Mouse (Mus musculus) heart, embryonic 16.5 days (tissue): ENCODE measurements around the gene Bola3. TPM values are rescaled to one million over a fixed set of nuclear protein-coding genes. Genes with fewer than 3 reads are reported as not detected.

Source experiments
- ATAC-seq: fragments of 200-750 bp; cut with Nextera tagmentation; replicated peaks from 2 replicates; pipeline ENCODE4 v1.8.0; 2017; ENCODE audit warnings: moderate number of reproducible peaks; ENCODE audit not compliant: insufficient read depth, low FRiP score; ENCODE audit errors: extremely low read depth
- H3K27ac ChIP-seq: fragments of 300-500 bp; sonication (generic); 2 replicates; pipeline ENCODE4 v1.5.1; 2014; ENCODE audit warnings: mild to moderate bottlenecking, low read length, control low read depth, moderate library complexity
- H3K27me3 ChIP-seq: fragments of 300-500 bp; sonication (generic); 2 replicates; pipeline ENCODE4 v1.6.1; 2014; ENCODE audit warnings: low read length, mixed read lengths; ENCODE audit not compliant: control insufficient read depth, insufficient read depth
- H3K36me3 ChIP-seq: fragments of 300-500 bp; sonication (generic); 2 replicates; pipeline ENCODE4 v1.6.1; 2014; ENCODE audit not compliant: control insufficient read depth, insufficient read depth
- H3K4me1 ChIP-seq: fragments of 300-500 bp; sonication (generic); 2 replicates; pipeline ENCODE4 v1.6.1; 2014; ENCODE audit warnings: low read length, mixed read lengths; ENCODE audit not compliant: control insufficient read depth, insufficient read depth
- H3K4me2 ChIP-seq: fragments of 300-500 bp; sonication (generic); 2 replicates; pipeline ENCODE4 v1.6.1; 2014; ENCODE audit warnings: low read depth, mild to moderate bottlenecking, control low read depth, low read length
- H3K4me3 ChIP-seq: fragments of 300-500 bp; sonication (generic); 2 replicates; pipeline ENCODE4 v1.5.1; 2014; ENCODE audit warnings: mild to moderate bottlenecking, control low read depth, low read length
- H3K9ac ChIP-seq: fragments of 300-500 bp; sonication (generic); 2 replicates; pipeline ENCODE4 v1.6.1; 2014; ENCODE audit warnings: low read length, control low read depth
- H3K9me3 ChIP-seq: fragments of 300-500 bp; sonication (generic); replicated peaks from 2 replicates; pipeline ENCODE4 v1.6.1; 2016; ENCODE audit warnings: low read length; ENCODE audit not compliant: control insufficient read depth
- WGBS: fragments of 180-500 bp; shearing (Covaris S2); extraction: QIAGEN DNeasy Blood & Tissue Kit; methylation state at CpG from one replicate; pipeline ENCODE4 v1.1.7; 2014; 5-methylcytosine and 5-hydroxymethylcytosine counted together
- polyA plus RNA-seq: library from polyadenylated mRNA; unstranded; fragments of >200 nt; fragmentation: Nextera tagmentation; extraction: Ambion mirVana; gene quantifications from 2 replicates; pipeline ENCODE4 v1.2.1, GENCODE M21; 2015

Gene Bola3
- polyA plus RNA-seq, 1 experiment from 2014 or later: 259 TPM

- Histone ChIP-seq H3K9me3 (no peaks in the 10 kb centered on the region), H3K36me3 (peaks cover 5% of the 10 kb centered on the region; the same call in 1 of the 2 replicates), H3K4me1 (peaks cover 8% of the 10 kb centered on the region)
These were observed 32.9 kb upstream of the Bola3 start for GRCm38 (mm10) chr6:83316022-83316421.

GRCm38 (mm10) chr6:83317108-83317741 is 31.7 kb upstream of the Bola3 start:
- H3K9ac ChIP-seq: peak overlapping the region; percentile 82
- no peaks in the 10 kb centered on the region for H3K27me3 ChIP-seq
- H3K9me3 ChIP-seq: no peaks in the 10 kb centered on the region
- WGBS: under 1% methylated on average over 52 of the region's 52 CpGs
- peak overlapping the region; percentile 97 for H3K4me2 ChIP-seq
- peak; percentile 98 for ATAC-seq
- peak overlapping the region; percentile 96 for H3K4me3 ChIP-seq
- no peaks in the 10 kb centered on the region for H3K36me3 ChIP-seq
- H3K4me1 ChIP-seq: peaks cover 8% of the 10 kb centered on the region
- H3K27ac ChIP-seq: peak overlapping the region; percentile 50

More at GRCm38 (mm10) chr6:83316022-83316421, 32.9 kb upstream of the Bola3 start:
- 21% methylated on average over 10 of the region's 10 CpGs for WGBS
- H3K4me3 ChIP-seq: peak overlapping the region; percentile 96; the same call in 1 of the 2 replicates
- H3K4me2 ChIP-seq: peak overlapping the region; percentile 97
- no peak overlapping the region for H3K27ac ChIP-seq
- no peaks in the 10 kb centered on the region for H3K27me3 ChIP-seq
- no peak for ATAC-seq
- H3K9ac ChIP-seq: no peak overlapping the region

GRCm38 (mm10) chr6:83321927-83322326 is 27.0 kb upstream of the Bola3 start:
- H3K4me1 ChIP-seq: peaks cover 11% of the 10 kb centered on the region
- H3K4me3 ChIP-seq: no peak overlapping the region
- H3K27ac ChIP-seq: no peak overlapping the region
- 57% methylated on average over 1 of the region's 1 CpGs for WGBS
- no peaks in the 10 kb centered on the region for H3K36me3 ChIP-seq
- ATAC-seq: no peak
- H3K27me3 ChIP-seq: no peaks in the 10 kb centered on the region
- no peak overlapping the region for H3K9ac ChIP-seq
- no peak overlapping the region for H3K4me2 ChIP-seq
- H3K9me3 ChIP-seq: no peaks in the 10 kb centered on the region

- no peak for ATAC-seq
- no peaks in the 10 kb centered on the region for H3K9me3 ChIP-seq
- no peaks in the 10 kb centered on the region for H3K36me3 ChIP-seq
- H3K4me1 ChIP-seq: peaks cover 13% of the 10 kb centered on the region
- no peak overlapping the region for H3K9ac ChIP-seq
- no peak overlapping the region for H3K4me2 ChIP-seq
- H3K27ac ChIP-seq: no peak overlapping the region
- H3K4me3 ChIP-seq: no peak overlapping the region
- H3K27me3 ChIP-seq: no peaks in the 10 kb centered on the region
- whole genome bisulfite sequencing: 59% methylated on average over 2 of the region's 2 CpGs
These were observed 26.2 kb upstream of the Bola3 start for GRCm38 (mm10) chr6:83322794-83323193.

GRCm38 (mm10) chr6:83323652-83324419 is 25.1 kb upstream of the Bola3 start:
- Histone ChIP-seq H3K4me2 (no peak overlapping the region), H3K27ac (no peak overlapping the region), H3K9me3 (no peaks in the 10 kb centered on the region), H3K9ac (no peak overlapping the region), H3K36me3 (no peaks in the 10 kb centered on the region), H3K4me1 (peaks cover 13% of the 10 kb centered on the region), H3K27me3 (no peaks in the 10 kb centered on the region), H3K4me3 (no peak overlapping the region)
- 65% methylated on average over 8 of the region's 8 CpGs for WGBS
- ATAC-seq: no peak

- peak within 1 kb of the TSS; percentile 94 for H3K27ac ChIP-seq
- peak; percentile 98 for ATAC-seq
- H3K36me3 ChIP-seq: peaks cover 11% of the 10 kb centered on the region
- WGBS: 1% methylated on average over 64 of the region's 65 CpGs
- H3K27me3 ChIP-seq: no peaks in the 10 kb centered on the region
- peak within 1 kb of the TSS; percentile 89 for H3K4me3 ChIP-seq
- H3K9ac ChIP-seq: peak within 1 kb of the TSS; percentile 93
- H3K9me3 ChIP-seq: no peaks in the 10 kb centered on the region
- H3K4me1 ChIP-seq: peaks cover 13% of the 10 kb centered on the region
- peak within 1 kb of the TSS; percentile 89 for H3K4me2 ChIP-seq
These were observed 23.2 kb upstream of the Bola3 start, which contains the start of the genes Mthfd2 and Mob1a for GRCm38 (mm10) chr6:83325525-83326393. Gene Mthfd2, minus strand, starts transcription at chr6:83325908. Gene Mob1a, plus strand, starts transcription at chr6:83326016.

GRCm38 (mm10) chr6:83326394-83326736 is 22.6 kb upstream of the Bola3 start:
- peak overlapping the region; percentile 89 for H3K4me2 ChIP-seq
- 6% methylated on average over 6 of the region's 6 CpGs for WGBS
- peaks cover 16% of the 10 kb centered on the region for H3K36me3 ChIP-seq
- H3K4me1 ChIP-seq: peaks cover 13% of the 10 kb centered on the region
- peak overlapping the region; percentile 89 for H3K4me3 ChIP-seq
- no peaks in the 10 kb centered on the region for H3K27me3 ChIP-seq
- H3K27ac ChIP-seq: peak overlapping the region; percentile 94
- ATAC-seq: peak; percentile 38; the same call in 1 of the 2 replicates
- H3K9me3 ChIP-seq: no peaks in the 10 kb centered on the region
- H3K9ac ChIP-seq: peak overlapping the region; percentile 93

GRCm38 (mm10) chr6:83326761-83327160 is 22.2 kb upstream of the Bola3 start:
- H3K27ac ChIP-seq: no peak overlapping the region
- peaks cover 13% of the 10 kb centered on the region for H3K4me1 ChIP-seq
- peak overlapping the region; percentile 89 for H3K4me2 ChIP-seq
- H3K4me3 ChIP-seq: peak overlapping the region; percentile 89
- no peaks in the 10 kb centered on the region for H3K27me3 ChIP-seq
- 45% methylated on average over 6 of the region's 6 CpGs for WGBS
- no peaks in the 10 kb centered on the region for H3K9me3 ChIP-seq
- peak overlapping the region; percentile 93 for H3K9ac ChIP-seq
- peaks cover 20% of the 10 kb centered on the region for H3K36me3 ChIP-seq
- ATAC-seq: no peak
